Mouse (Mus musculus) embryonic stem cell, embryonic (primary cell): ENCODE results near the gene Zdhhc21.

Source experiments
- CTCF ChIA-PET, 4 experiments: fragments of 300-600 bp in 2 of 4; fragments of 350-600 bp in 2 of 4; sonication (Branson Sonifier 250); formaldehyde crosslinking; loops; one replicate each; lab custom pipeline; 2022; ENCODE audit warnings: inconsistent platforms in 2 of 4; lab: Charles Lee
- POLR2A ChIA-PET, 4 experiments: fragments of 300-600 bp in 2 of 4; fragments of 350-600 bp in 2 of 4; sonication (Branson Sonifier 250); formaldehyde crosslinking; loops; one replicate each; lab custom pipeline; 2022; ENCODE audit warnings: antibody characterized with exemption in 4 of 4, inconsistent platforms in 1 of 4; lab: Charles Lee

The Zdhhc21 gene

DNA sequence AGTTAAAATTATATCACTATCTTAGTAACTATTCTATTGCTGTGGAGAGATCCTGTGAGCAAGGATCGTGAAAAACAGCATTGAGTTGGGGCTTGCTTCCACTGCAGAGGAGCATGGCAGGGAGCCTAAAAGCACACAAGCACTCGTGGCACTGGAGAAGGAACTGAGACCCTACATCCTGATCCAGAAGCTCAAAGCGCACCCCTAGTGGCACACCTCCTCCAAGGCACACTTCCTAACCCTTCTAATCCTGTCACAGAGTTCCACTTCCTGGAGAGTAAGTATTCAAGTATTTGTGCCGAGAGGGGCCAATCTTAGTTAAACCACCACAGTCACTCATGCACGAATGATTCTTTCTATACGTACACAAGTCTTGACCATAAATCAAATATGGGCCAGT, 46.4 kb downstream of the Zdhhc21 start:
- ChIA-PET CTCF (interaction anchor here in 1 of 4 experiments (1.7 kb wide), 1 partner anchor 9 kb away, joined by 4 read pairs; no protein-coding TSS in a partner anchor), POLR2A (no interaction called here)

DNA sequence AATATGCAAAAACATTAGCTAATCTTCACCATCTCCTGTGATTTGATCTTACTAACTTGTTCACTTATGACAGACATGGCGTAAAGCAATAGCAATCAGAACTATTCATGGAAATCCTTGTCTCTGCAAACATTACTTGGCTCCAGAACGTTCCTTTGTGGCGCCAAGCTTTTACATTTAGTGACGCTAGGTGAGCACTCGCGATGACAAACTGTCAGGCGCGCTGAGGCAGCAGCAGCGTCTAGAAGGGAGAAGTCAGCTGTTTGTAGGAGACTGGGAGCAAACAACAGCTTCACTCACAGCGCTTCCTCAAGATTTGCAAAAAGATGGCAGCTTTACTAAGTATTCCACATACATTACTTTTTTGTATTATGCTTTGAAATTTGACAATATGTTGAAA, 51.9 kb downstream of the Zdhhc21 start:
- POLR2A ChIA-PET: interaction anchor here in 1 of 4 experiments (0.7 kb wide), 1 partner anchor 45 kb away, joined by 4 read pairs; no protein-coding TSS in a partner anchor
- CTCF ChIA-PET: interaction anchor here in 1 of 4 experiments (0.6 kb wide), 1 partner anchor 485 kb away, joined by 3 read pairs; no protein-coding TSS in a partner anchor

- ChIA-PET CTCF (no interaction called here), POLR2A (no interaction called here)
These were observed 53.5 kb downstream of the Zdhhc21 start for GRCm38 (mm10) chr4:82806176-82806757.

DNA sequence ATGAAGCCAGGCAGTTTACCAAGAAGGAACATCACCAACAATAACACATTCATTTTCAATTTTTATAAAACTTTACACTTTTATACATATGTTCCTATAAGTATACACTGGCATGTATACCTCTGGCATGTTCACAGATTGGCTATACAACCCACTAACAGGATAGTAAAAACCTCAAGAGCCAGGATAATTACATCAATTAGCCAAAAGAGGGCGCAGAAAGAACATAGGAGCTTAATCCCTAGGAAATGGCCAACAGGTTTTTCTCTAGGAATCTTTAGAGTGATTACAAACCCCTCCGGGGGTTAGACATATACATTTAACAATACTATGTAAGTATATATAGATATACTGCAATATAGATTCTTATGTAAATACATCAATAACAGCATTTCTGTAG, 55.7 kb downstream of the Zdhhc21 start:
- POLR2A ChIA-PET: interaction anchor here in 1 of 4 experiments (0.5 to 1.1 kb wide), 4 partner anchors 11 to 62 kb away, joined by 3 to 4 read pairs (median 3); no protein-coding TSS in a partner anchor
- CTCF ChIA-PET: interaction anchor here in 2 of 4 experiments (0.8 to 1.8 kb wide), 9 partner anchors 9 to 415 kb away, joined by 3 to 7 read pairs (median 4); no protein-coding TSS in a partner anchor

GRCm38 (mm10) chr4:82793608-82794007, 66.2 kb downstream of the Zdhhc21 start:
- ChIA-PET CTCF (interaction anchor here in 2 of 4 experiments (0.6 to 1.5 kb wide), 2 partner anchors 11 to 140 kb away, joined by 3 to 4 read pairs; no protein-coding TSS in a partner anchor), POLR2A (no interaction called here)

GRCm38 (mm10) chr4:82792906-82793580, 66.7 kb downstream of the Zdhhc21 start:
- ChIA-PET POLR2A (interaction anchor here in 1 of 4 experiments (0.9 kb wide), 1 partner anchor 12 kb away, joined by 3 read pairs; no protein-coding TSS in a partner anchor), CTCF (interaction anchor here in 2 of 4 experiments (0.6 to 1.5 kb wide), 2 partner anchors 11 to 140 kb away, joined by 3 to 4 read pairs; no protein-coding TSS in a partner anchor)

GRCm38 (mm10) chr4:82765513-82766216, 94.1 kb downstream of the Zdhhc21 start:
- POLR2A ChIA-PET: interaction anchor here in 1 of 4 experiments (1.1 kb wide), 1 partner anchor 10 kb away, joined by 3 read pairs; no protein-coding TSS in a partner anchor
- CTCF ChIA-PET: no interaction called here

DNA sequence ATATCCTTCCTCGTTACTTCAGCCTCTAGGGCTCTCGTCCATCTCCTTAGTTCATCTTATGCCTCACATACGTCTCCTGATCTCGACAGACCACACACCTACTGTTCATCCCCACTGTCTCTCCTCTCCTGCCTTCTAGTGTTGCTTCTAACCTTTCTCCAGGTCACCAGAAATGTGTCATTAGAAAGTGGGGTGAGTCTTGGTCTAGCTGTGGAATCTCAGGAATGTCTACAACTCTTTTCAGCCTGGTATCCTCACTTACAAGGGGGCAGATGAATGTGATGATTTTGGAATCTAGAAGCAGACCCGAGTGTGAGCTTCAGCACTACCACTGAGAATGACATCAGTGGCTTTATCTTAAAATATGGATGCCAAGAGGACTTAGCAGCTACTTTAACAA, 96.2 kb downstream of the Zdhhc21 start:
- ChIA-PET POLR2A (interaction anchor here in 1 of 4 experiments (0.9 kb wide), 1 partner anchor 44 kb away, joined by 4 read pairs; no protein-coding TSS in a partner anchor), CTCF (no interaction called here)

DNA sequence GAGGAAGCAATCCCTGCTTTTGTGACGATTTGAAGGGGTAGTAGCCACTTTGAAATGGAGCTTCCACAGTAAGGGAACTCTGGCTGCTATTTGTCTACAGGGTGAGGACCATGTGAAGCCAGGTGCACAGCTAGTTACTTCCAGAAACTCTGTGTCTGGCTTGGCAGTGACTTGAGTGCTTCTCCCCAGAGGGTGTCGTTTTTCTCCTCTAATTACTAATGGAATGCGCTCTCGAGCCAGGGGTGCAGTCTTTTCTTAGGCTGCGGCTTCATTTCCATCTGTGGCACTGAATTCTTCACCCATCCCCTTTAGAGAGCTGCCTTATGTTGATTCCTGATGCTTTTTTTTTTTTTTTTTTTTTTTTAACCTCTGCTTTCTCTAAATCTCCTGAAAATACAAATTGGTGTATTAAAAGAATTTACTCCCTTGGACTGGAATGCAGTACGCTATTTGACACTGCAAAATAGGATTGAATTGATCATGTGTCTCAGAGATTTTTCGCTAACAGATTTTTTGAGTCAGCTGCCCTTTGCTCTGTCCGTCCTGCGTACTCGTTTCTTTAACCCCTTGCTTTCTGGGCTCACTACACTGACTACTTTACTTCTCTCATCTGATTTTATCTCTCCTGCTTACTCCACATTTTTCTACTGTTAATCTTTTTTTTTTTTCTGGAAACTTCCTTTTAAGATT, 97.2 kb downstream of the Zdhhc21 start:
- ChIA-PET CTCF (interaction anchor here in 3 of 4 experiments (0.6 to 1.2 kb wide), 4 partner anchors 59 to 542 kb away, joined by 3 to 6 read pairs (median 3); no protein-coding TSS in a partner anchor), POLR2A (interaction anchor here in 3 of 4 experiments (0.5 to 1.4 kb wide), 7 partner anchors 9 to 1265 kb away, joined by 3 to 7 read pairs (median 4); no protein-coding TSS in a partner anchor)

- ChIA-PET CTCF (interaction anchor here in 1 of 4 experiments (0.6 kb wide), 1 partner anchor 126 kb away, joined by 14 read pairs; no protein-coding TSS in a partner anchor), POLR2A (interaction anchor here in 1 of 4 experiments (0.9 kb wide), 1 partner anchor 9 kb away, joined by 3 read pairs; no protein-coding TSS in a partner anchor)
These were observed 103.5 kb downstream of the Zdhhc21 start for GRCm38 (mm10) chr4:82756295-82756626.

- POLR2A ChIA-PET: interaction anchor here in 1 of 4 experiments (0.6 to 0.9 kb wide), 2 partner anchors 9 to 881 kb away, joined by 3 read pairs; no protein-coding TSS in a partner anchor
- CTCF ChIA-PET: interaction anchor here in 1 of 4 experiments (0.6 kb wide), 1 partner anchor 127 kb away, joined by 14 read pairs; no protein-coding TSS in a partner anchor
These were observed 104.0 kb downstream of the Zdhhc21 start for GRCm38 (mm10) chr4:82755616-82756294.
